Mouse (Mus musculus): ENCODE results near the gene Adrb1. TPM values are rescaled to one million over a fixed set of nuclear protein-coding genes. Genes with fewer than 3 reads are reported as not detected.
A peak's percentile ranks its signal among the peaks of the same experiment; 100 is the strongest.
"Not testable (repeated sequence)": the region's sequence is repeated elsewhere in the genome, so short reads cannot be mapped to it uniquely, and the experiment has no call there.

Gene Adrb1
- total RNA-seq, 2 experiments from 2014 or later: 22.7 to 30.3 TPM

- peak; percentile 41 to 57 for DNase-seq
- intact Hi-C loops (cut with DNase I): loop anchor here (2.0 to 5.0 kb wide), 4 partner anchors 29 to 99 kb away; no protein-coding TSS in a partner anchor
Measured at GRCm38 (mm10) chr19:56775893-56776718, 54.1 kb downstream of the Adrb1 start.

GRCm38 (mm10) chr19:56776719-56777382 is 54.9 kb downstream of the Adrb1 start:
- intact Hi-C loops (cut with DNase I): loop anchor here (1.0 to 5.0 kb wide), 4 partner anchors 50 to 355 kb away; no protein-coding TSS in a partner anchor
- DNase-seq: peak; percentile 69 to 71

GRCm38 (mm10) chr19:56778532-56778931 is 56.5 kb downstream of the Adrb1 start:
- intact Hi-C loops (cut with DNase I): loop anchor here (5.0 kb wide), 1 partner anchor 101 kb away; no protein-coding TSS in a partner anchor

More at GRCm38 (mm10) chr19:56778532-56778931, 56.5 kb downstream of the Adrb1 start:
- DNase-seq: not testable (repeated sequence)

Other genes with a start within 250 kb of the Adrb1 start
- 10 to 100 TPM; 11.2 to 11.7 TPM for gene Dclre1a, start 174.0 kb upstream of the Adrb1 start, total RNA-seq (2021)
- 10 to 100 TPM; 25.6 to 26.8 TPM for gene Nhlrc2, start 173.9 kb upstream of the Adrb1 start, total RNA-seq (2021)
- 10 to 100 TPM; 22.2 to 29.6 TPM for gene Ccdc186, start 100.0 kb downstream of the Adrb1 start, total RNA-seq (2021)
- under 1 TPM; 0.07 to 0.10 TPM for gene Tdrd1, start 104.0 kb downstream of the Adrb1 start, total RNA-seq (2021)
- gene Vwa2, start 152.1 kb downstream of the Adrb1 start, total RNA-seq (2021): not detected